Mouse (Mus musculus) kidney, adult 11 months (tissue): ENCODE measurements around the gene Orai3.
"Not testable (repeated sequence)": the region's sequence is repeated elsewhere in the genome, so short reads cannot be mapped to it uniquely, and the experiment has no call there.

Experiments used
- DNase-seq: peaks from one replicate; pipeline ENCODE4 v3.0.0; 2022

The Orai3 gene

DNA sequence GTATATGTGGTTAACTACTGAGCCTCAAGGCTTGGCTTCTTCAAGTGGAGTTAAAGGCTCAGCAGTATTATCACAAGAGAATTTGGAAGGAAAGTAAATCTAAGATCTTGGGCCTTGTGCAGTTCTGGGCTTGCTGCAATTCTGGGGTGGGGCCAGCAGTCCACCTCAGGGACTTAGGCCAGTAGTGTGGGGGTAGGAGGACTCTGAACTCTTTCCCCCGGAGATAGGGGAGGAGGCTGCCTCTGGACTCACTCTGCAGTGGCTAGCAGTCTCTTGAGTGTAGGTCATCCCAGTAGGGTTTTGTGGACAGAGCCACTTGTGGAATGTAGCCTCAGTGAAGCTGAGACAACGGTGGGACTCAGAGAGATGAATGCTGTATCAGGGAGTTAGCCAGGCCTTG is 3.9 kb upstream of the Orai3 start:
- peak; percentile 51 for DNase-seq

DNA sequence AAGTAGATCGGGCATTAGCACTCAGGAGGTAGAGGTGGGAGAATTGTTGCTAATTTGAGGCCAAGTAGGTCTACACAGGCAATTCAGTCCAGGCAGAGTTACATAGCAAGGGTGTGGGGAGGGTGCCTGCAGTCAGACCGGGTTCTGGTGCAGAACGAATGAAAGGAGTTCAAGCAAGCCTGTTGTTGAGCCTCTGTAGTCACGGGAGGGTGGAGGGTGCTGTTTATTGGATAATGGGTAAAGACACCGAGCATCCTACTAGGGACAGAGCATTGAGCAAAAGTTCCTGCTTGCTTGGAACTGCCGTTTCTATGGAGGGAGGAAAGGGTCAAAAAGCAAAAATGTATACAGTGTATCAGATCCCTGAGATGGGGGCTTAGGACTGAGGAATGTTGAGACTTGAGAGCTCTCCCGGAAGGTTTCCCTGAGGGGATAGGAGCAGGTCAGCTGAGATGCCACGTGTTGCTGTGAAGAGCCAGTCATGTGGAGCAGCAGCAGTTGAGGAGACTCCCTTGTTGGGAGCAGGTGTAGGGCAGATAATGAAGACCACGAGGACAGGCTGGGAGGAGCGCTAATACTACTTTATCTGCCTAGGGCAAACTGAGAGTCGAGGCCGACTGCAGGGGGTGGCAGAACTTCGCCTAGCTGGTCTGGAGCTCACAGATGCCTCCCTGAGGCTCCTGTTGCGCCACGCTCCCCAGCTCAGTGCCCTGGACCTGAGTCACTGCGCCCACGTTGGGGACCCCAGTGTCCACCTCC is 2.6 kb upstream of the Orai3 start:
- no peak for DNase-seq

DNA sequence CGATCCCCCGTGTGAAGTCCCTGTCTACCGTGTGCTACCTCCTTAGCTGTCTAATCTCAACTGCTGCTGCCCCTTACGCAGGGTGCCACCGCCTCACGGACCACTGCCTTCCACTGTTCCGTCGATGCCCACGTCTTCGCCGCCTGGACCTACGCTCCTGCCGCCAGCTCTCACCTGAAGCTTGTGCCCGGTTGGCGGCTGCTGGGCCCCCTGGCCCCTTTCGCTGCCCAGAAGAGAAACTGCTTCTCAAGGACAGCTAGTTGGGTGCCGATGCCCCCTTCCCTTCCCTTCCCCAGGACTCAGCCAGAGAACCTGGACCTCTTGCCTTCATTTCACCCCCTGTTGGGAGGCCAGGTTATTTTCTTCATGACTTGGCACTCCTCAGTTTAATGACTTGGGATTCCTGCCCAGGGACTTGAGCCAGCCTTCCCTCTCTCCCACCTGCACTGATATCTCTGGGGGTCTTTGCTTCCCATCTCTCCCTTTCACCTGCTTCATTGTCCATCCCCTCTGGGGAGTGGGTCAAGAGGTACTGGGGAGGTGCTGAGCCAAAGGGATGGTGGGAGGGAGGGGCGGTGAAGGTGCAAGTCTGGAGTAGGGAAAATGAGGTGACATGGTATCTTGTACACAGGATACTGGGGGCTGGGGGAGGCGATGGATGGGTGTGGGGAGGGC is 1.8 kb upstream of the Orai3 start:
- DNase-seq = peak; percentile 26

DNA sequence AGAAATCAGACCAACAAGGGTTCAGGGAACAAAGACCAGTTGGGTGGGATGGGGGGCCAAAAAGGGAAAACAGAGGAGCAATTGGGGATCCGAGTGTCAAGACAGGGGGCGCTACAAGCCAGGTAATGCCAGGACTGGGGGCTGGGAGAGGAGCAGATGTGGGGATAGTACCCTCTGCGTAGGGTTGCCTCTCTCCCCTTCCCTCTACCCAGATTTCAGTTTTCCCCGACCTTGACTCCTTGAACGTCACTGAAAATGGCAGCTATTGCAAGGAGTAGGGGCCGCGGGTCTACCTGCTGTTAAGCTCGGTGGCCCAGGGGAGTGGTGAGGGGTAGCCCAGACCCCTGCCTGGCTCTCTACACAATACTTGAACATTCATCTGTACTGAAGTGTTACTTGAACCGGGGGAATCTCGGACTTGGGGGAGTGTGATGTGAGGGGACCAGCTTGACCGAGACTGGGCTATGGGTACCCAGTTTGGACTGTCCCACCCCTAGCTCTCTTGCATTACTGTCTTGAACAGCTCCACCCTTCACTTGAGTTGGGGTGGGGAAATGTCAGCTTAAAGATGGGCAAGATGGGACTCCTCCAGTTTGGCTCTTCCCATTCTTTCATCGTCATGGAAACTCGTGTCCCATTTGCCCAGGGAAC is 1.1 kb upstream of the Orai3 start:
- no peak for DNase-seq

DNA sequence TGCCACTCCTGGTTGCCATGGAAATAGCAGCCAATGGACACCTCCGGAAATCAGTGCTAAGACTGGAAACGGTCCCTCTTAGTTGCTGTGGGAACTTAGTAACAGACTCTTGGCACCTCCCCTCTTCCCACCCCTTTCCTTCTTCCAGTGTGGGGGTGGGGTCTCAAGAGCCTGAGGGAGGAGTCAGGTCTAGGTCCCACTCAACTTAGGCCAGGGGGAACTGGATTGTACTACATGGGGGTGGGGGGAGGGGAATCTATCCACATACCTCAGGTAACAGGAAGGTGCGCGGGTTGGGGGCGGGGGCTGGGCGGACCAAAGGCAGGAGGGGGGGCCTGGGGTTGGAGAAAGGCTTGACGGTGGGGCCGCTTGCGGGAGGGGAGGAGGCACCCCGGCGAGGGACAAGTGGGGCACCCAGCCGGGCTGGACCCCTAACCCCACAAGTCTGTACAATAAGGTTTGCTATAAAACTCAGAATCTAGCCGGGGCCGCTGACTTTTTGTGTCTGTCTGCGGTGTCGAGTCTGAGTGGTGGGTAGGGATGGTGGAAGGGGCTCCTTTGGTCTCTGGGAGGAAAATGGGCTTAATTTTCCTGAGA is 520 bp upstream of the Orai3 start:
- DNase-seq = peak; percentile 98

DNA sequence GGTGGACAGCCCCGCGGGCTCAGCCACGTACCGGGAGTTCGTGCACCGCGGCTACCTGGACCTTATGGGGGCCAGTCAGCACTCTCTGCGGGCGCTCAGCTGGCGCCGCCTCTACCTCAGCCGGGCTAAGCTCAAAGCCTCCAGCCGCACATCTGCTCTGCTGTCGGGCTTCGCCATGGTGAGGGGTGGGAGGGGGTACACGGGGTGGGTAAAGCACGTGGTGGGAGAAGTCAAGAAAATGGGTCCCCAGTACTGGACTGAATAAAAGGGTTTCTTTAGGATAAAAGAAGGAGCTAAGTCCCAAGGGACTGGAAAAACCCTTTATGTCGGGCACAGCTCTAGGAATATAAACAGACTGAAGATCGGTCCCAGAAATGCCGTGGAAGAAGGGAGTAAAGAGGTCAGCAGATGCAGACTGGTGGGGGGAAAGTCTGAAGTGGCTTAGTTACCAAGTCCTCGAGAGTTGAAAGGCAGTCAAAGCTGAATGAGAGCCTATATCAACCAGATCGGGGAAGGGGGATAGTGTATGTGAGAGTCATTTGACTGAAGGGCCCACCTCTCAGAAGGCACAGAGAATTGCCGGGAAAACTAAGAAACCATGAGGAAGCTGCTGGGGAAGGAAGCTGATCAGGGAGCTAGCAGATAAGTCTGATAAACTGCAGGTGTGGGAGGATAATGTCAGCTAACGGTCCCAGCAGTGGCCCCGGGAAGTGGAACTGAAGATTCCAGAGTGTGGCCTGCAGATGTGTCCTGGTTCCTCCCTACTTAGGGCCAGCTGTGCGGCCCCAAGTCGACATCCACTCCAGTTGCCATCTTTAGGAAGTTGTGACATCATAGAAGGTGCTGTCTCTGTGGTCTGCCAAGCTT is 657 bp downstream of the Orai3 start:
- DNase-seq = peak; percentile 22

DNA sequence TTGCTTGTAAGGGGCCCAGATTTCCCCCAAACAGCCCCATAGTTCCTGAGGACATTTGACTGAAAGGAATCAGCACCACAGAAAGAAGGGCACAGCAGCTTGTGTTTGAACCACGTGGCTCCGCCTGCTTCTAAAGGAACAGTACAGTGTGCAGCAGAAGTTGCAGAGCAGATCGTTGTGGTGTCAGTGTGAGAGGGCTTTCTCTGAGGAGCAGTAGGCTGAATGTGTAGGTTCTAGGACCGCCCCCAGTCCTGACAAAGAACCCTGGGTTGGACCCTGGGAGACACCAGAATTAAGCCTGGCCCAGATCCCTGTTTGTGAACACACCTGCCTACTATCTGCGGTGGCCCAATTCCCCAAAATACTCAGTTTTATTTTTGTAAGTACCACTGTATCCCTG is 1.6 kb downstream of the Orai3 start:
- DNase-seq = no peak

DNA sequence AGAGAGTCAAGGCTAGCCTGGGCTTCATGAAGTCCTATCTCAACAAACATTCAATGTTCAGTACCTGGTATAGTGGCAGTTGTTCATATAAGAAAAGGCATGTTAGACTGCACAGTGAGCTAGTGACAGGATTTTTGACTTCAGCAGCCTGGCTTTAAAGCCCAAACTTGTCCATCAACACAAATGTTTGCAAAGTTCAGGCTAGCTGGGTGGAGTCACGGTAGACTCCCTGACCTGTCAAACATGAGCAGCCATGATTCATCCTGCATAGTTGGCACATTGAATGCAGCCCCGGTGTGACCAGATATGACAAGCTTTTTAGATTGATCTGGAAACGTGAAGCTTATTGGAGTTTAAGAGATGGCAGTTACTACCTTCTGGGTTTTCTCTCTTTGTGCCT is 2.5 kb downstream of the Orai3 start:
- DNase-seq = no peak

DNA sequence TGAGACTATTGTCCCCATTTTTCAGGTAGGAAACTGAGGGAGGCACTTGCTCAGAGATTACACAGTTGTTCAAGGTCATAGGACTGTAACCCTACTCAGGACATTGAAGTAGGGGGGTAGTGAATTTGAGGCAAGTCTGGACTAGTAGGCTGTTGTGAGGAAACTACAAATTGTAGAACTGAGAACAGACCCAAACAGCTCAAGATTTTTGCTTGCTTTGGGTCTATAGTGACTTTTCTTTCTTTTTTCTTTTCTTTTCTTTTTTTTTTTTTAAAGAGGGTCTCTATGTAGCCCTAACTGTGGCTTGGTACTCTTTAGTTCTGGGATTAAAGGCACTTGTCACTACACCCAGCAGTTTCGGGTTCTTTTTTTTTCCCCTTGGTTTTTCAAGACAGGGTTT is 2.9 kb downstream of the Orai3 start:
- no peak for DNase-seq

DNA sequence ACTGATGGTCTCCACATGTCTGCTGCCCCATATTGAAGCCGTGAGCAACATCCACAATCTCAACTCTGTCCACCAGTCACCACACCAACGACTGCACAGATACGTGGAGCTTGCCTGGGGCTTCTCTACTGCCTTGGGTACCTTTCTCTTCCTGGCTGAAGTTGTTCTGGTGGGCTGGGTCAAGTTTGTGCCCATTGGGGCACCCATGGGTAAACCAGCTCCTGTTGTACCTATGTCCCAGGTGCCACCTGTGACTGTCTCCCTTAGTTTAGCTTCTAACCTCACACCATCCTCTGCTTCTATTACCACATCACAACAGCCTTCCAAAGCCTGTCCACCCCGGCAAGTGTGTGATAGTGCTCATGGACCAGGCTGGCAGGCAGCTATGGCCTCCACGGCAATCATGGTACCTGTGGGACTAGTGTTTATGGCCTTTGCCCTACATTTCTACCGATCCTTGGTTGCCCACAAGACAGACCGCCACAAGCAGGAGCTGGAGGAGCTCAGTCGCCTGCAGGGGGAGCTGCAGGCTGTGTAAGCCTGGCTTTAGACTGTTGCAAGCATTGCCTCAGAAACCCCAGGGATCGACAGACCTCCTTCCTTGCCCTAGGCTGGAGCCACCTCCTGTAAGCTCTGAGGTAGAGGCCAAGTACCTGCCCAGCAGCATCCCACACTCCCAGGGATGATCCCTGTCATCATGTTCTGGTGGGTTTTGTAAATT is 4.2 kb downstream of the Orai3 start:
- peak; percentile 76 for DNase-seq

DNA sequence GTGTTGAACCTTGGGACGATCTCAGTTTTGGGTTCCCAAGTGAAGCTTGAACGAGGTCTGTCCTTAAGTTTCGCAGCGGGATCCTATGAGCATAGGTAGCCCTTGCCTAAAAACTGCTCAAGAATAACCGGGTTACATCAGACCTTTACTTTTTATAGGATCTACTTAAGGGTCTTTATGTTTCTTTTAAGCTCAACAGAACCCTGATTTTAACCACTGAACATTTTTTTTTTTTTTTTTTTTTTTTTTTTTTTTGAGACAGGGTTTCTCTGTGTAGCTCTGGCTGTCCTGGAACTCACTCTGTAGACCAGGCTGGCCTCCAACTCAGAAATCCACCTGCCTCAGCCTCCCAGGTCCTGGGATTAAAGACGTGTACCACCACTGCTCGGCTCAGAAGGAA is 6.2 kb downstream of the Orai3 start:
- DNase-seq = not testable (repeated sequence)

DNA sequence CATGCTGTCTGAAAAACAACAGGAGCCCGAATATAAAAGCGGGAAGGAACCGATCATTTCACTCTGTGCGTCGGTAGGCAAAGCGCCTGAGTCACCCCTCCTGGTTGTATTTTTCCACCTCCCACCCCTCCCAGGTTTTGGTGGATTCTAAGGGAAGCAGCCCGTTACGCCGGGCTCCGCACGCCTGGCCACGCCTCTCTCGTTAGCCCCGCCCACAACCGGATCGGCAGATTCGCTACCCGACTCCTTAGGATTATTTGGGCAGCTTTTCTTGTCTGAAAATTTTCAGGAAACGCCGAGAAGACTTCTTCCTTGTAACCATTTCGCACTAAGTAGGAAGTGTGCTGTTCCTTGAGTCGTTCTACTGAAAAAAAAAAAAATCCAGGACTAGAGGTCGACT is 6.8 kb downstream of the Orai3 start, which contains the start of gene Setd1a:
TSS of gene Setd1a (plus strand) at position 245 of the 400 bp plus-strand sequence.
- peak; percentile 81 for DNase-seq

DNA sequence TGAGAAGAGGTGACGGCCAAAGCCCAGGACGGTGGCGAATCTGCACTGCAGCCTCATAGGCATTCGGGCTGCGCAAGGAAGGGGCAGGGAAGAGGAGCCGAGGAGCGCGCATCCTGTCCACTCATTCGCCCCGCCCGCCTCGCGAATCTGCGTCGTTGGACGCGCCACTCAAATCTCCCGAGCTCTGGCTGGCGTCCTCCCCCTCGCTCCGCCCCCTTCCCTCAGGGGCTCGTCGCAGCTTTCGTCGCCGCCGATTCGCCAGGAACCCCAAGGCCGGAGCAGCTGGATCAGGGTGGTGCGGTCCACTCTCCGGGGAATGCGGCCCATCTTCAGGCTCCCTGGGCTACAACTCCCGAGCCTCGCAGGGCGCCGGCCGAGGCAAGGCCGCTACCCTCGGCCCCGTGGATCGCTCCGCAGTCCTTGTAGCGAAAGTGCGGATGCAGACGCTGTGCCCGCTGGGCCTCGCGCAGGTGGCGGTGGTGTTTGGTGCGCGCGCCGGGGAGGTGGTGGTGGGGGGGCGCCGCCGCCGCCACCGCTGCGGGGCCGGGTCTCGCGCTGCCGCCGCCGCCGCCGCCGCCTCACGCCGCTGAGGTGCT is 7.4 kb downstream of the Orai3 start:
- DNase-seq = peak; percentile 95

DNA sequence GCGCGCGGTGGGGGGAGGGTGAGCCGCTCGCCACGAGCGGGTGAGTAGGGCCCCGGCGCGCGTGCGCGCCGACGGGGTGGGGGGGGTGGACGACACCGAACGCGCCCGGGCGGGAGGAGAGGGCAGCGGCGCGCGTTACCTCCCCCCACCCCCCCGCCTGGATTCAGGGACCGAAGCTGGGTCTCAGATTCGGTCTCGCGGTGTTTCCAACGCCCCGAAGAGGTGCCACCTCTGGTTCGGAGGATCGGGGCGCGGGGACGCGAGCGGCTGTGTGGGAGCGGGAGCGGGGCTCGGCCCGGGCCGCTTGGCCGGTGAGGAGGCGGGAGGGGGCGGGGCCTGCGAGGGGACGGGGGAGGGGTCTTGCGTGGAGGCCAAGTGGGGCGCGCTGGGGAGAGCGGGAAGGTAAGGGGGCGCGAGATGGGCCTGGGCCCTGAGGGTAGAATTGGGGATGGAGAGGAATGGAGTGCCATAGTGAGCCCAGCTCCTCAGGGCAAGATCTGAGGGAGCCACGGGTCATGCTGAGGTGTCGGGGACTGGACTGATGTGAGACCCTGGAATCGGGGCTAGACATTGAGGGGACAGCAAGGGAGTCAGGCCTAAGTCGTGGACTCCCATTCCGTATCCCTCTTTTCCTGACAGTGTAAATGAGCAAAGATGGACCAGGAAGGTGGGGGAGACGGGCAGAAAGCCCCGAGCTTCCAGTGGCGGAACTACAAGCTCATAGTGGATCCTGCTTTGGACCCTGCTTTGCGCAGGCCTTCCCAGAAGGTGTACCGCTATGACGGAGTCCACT is 8.1 kb downstream of the Orai3 start:
- peak; percentile 54 for DNase-seq

DNA sequence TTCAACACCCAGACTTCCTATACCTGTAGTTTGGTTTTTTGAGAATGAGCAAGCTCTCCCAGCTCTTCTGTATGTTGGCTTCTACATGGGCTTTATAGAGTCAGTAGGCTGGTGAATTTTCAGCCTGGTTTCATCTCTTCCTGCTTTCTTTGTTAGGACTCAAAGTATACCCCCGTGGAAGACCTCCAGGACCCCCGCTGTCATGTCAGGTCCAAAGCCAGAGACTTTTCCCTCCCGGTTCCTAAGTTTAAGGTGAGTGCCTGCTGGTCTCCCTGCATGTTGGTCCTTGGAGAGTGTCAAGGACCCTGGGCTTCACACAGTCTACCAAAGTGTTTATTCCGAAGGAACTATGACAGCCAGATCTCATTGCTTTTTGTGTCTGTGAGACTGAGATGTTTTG is 8.7 kb downstream of the Orai3 start:
- DNase-seq = no peak

DNA sequence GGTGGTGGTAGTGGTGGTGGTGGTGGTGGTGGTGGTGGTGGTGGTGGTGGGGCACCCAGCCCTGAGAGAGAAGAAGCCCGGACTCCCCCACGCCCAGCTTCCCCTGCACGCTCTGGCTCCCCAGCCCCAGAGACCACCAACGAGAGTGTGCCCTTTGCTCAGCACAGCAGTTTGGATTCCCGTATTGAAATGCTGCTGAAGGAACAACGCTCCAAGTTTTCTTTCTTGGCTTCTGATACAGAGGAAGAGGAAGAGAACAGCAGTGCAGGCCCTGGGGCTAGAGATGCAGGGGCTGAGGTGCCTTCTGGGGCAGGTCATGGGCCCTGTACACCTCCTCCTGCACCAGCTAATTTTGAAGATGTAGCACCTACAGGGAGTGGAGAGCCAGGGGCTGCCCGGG is 15.7 kb downstream of the Orai3 start, which contains the start of gene Gm49388:
TSS of gene Gm49388 (plus strand) at position 301 of the 400 bp plus-strand sequence.
- no peak for DNase-seq

DNA sequence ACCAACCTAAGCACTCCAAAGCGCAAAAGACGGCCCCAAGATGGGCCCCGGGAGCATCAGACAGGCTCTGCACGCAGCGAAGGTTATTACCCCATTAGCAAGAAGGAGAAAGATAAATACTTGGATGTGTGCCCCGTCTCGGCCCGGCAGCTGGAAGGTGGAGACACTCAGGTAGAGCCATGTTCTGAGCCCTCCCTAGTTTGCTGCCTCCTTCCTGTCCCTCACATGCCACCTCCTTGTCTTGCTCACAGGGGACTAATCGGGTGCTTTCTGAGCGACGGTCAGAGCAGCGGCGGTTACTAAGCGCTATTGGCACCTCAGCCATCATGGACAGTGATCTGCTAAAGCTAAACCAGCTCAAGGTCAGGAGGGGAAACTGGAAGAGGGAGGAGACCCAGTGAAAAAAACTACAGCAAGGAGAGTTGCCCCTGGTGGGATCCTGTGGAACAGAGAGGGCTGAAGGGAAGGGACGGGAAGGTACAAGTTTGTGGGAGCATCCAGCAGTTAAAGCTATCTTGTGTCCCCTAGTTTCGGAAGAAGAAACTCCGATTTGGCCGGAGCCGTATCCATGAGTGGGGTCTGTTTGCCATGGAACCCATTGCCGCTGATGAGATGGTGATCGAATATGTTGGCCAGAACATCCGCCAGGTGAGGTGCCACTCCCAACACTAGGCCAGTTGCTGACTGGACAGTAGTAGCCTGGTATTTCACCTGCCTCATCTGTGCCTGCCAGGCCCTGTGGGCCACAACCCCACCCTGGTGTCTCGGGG is 27.6 kb downstream of the Orai3 start:
- DNase-seq = no peak

DNA sequence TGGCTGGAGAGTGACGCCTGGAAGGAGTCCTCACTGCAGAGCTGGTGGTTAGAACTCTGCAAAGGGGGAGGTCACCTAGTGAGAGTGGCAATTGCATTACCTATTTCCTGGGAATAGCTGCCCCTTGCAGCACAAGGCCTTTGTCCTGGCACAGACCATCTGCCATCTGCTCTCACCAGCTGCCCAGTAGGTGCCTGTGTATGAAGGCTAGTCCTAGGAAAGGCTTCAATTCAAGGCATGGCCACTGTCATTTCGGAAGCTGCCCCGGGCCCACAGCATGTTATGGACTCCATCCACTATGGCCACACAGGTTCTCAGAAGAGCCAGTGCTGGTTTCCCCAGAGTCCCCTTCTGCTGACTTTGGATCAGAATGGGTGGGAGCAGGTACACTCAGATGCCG is 29.0 kb downstream of the Orai3 start:
- DNase-seq = no peak

DNA sequence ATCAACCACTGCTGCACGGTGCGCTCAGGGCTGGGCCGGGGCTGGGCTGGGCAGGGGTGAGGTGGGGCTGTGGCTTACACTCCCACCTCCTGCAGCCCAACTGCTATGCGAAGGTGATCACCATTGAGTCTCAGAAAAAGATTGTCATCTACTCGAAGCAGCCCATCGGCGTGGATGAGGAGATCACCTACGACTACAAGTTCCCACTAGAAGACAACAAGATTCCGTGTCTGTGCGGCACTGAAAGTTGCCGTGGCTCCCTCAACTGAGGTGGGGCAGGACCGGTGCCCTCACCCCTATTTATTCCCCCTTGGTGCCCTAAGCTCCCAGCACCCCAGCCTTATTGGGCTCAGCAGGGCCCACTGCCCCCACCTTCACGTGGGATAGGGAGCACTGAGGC is 29.6 kb downstream of the Orai3 start:
- DNase-seq = no peak

DNA sequence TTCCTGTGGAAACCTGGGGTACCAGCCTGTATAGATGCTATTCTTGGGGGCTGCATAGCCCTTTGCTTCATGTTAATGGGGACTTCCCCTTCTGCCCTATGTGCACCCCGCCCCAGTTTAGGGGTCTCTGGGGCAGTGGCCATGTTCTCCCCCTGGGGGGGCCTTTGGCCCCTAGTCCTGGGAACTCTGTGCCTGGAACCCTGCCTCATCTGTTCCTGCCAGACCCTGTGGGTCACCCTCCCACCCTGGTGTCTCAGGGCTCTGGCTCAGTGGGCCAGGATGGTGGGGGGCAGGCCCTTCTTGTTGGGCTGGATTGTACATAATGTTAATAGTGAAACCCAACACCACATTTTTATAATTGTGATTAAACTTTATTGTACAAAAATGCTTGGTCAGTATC is 30.1 kb downstream of the Orai3 start:
- no peak for DNase-seq
